Mouse (Mus musculus) brain, embryonic 14.5 days (tissue): ENCODE data around the gene Sfswap.

Experiments
- CTCF ChIP-seq: fragments of 200-500 bp; IDR thresholded peaks from 2 replicates; pipeline ENCODE4 v1.5.1; 2012; ENCODE audit warnings: inconsistent platforms, mild to moderate bottlenecking, moderate library complexity, borderline replicate concordance; ENCODE audit not compliant: insufficient read depth, insufficient read length; ENCODE audit errors: extremely low read depth
- POLR2A ChIP-seq: fragments of 200-500 bp; IDR thresholded peaks from 2 replicates; pipeline ENCODE4 v1.6.1; 2012; ENCODE audit warnings: mild to moderate bottlenecking, inconsistent platforms, borderline replicate concordance; ENCODE audit not compliant: poor library complexity, insufficient read depth, insufficient read length, severe bottlenecking; ENCODE audit errors: extremely low read depth

DNA sequence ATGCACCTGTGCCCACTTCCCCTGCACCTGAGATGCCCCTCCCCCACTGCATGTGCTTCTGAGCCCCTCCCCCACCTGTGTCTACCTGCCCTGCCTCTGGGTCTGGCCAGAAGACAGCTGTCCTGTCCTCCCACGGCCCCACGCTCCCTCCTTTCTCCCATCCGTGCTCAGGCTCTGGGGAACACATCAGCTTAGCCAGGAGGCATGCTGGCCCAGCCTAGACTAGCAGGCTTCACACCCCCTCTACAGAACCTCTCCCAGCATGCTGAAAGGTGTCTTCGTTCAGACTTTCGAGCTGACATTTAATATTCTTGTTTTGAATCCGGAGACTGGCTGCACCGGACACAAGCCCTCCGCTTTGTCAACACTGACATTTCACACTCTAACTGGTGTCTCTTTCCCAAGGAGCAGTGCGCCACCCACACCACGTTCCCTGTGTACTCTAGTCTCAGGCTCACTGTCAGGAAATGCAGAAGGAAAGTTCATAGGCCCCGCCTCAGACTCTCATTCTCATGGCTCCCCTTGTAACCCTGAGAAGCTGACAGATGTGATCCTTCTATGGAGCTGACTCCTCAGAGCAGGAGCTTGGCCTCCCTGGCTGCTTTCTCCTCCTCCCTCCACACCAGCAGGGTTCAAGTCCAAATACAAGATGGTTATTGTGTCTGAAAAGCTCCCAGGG, 40.1 kb upstream of the Sfswap start:
- no peak for TF ChIP-seq CTCF
- TF ChIP-seq POLR2A, result no peak
